Mouse (Mus musculus): ENCODE results near the gene Tbpl1. TPM values are rescaled to one million over a fixed set of nuclear protein-coding genes. Genes with fewer than 3 reads are reported as not detected.
A peak's percentile ranks its signal among the peaks of the same experiment; 100 is the strongest.

The Tbpl1 gene
- polyA plus RNA-seq, 1 experiment from 2014 or later = 74.5 TPM

GRCm38 (mm10) chr10:22730992-22731271 lies 806 bp downstream of the Tbpl1 start:
- Histone ChIP-seq H3K27ac (peak overlapping the region; percentile 81), H3K27me3 (no peaks in the 10 kb centered on the region), H3K4me2 (peak overlapping the region; percentile 87), H3K4me3 (replicated peaks) (peak overlapping the region; percentile 76), H3K9ac (peak overlapping the region; percentile 92), H3K9me3 (replicated peaks) (no peaks in the 10 kb centered on the region), H3K36me3 (no peaks in the 10 kb centered on the region), H3K4me1 (peaks cover 20% of the 10 kb centered on the region)
- WGBS = 2% methylated on average over 32 of the region's 33 CpGs
- no peak; the same call in 1 of the 2 replicates for ATAC-seq (replicated peaks; ENCODE audit: low FRiP score)

DNA sequence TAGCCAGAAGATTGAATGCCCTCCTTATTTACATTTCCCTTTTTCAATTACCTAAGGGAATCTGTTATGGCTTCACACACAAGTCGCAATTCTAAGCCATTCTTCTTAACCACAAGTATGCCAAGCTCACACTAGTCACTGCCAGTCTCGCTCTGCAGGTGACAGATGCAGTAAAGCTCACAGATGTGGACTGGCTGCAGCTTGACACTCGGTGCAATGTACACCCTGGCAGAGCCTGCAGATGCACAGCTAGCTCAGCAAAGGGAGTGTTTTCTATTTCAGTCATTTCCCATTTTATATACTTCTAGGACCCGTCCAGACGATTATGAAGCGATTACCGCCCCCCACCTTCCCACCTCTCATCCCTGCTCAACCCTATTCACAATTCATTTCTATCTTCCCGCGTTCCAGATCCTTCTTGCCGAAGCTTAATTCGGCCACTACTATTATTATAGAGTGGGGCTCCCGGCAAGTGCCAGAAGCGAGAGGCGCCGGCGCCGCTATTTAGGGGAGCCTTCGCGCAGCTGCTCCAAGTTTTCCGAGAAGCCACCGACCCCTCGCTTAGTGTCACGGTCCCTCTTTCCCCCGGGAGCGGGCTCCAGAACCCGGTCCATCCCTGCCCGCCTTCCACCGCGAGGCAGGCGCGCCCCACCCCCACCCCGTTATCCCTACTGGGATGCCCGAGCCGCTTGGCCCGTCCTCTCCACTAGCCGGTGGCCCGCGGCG lies 1.3 kb downstream of the Tbpl1 start:
- H3K4me3 ChIP-seq (replicated peaks) = peak overlapping the region; percentile 76
- peak overlapping the region; percentile 87 for H3K4me2 ChIP-seq
- peak overlapping the region; percentile 92 for H3K9ac ChIP-seq
- no peaks in the 10 kb centered on the region for H3K27me3 ChIP-seq
- WGBS = under 1% methylated on average over 39 of the region's 39 CpGs
- H3K9me3 ChIP-seq (replicated peaks) = no peaks in the 10 kb centered on the region
- peak; percentile 67 for ATAC-seq (replicated peaks; ENCODE audit: low FRiP score)
- peaks cover 20% of the 10 kb centered on the region for H3K4me1 ChIP-seq
- no peaks in the 10 kb centered on the region for H3K36me3 ChIP-seq
- peak overlapping the region; percentile 81 for H3K27ac ChIP-seq

DNA sequence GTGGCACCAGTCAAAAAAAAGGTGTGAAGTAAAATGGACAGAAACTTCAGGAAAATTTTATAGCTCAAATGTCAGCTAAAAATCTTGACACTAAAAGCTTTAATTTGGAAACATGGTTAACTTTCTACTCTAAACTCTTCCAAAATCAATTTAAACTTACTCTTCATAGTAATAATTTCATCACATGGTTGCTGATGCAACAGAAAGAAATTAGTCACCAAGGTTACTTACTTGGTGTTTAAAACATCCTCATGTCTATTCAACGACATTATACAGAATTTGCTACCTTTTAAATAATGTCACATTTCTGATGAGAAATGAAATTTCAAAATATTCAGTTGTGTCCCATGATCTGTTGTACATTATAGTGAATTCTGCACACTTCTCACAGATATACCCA lies 3.5 kb downstream of the Tbpl1 start:
- ATAC-seq (replicated peaks; ENCODE audit: low FRiP score) = no peak
- peaks cover 23% of the 10 kb centered on the region for H3K4me1 ChIP-seq
- WGBS = 83% methylated on average over 1 of the region's 1 CpGs
- H3K36me3 ChIP-seq = no peaks in the 10 kb centered on the region
- H3K9me3 ChIP-seq (replicated peaks) = no peaks in the 10 kb centered on the region
- no peak overlapping the region for H3K4me3 ChIP-seq (replicated peaks)
- H3K27ac ChIP-seq = no peak overlapping the region
- no peak overlapping the region for H3K9ac ChIP-seq
- no peak overlapping the region for H3K4me2 ChIP-seq
- H3K27me3 ChIP-seq = no peaks in the 10 kb centered on the region

GRCm38 (mm10) chr10:22726295-22726694 lies 5.4 kb downstream of the Tbpl1 start:
- H3K9me3 ChIP-seq (replicated peaks) = no peaks in the 10 kb centered on the region
- H3K27ac ChIP-seq = no peak overlapping the region
- no peaks in the 10 kb centered on the region for H3K36me3 ChIP-seq
- H3K9ac ChIP-seq = no peak overlapping the region
- WGBS = 74% methylated on average over 7 of the region's 7 CpGs
- no peak overlapping the region for H3K4me3 ChIP-seq (replicated peaks)
- H3K27me3 ChIP-seq = no peaks in the 10 kb centered on the region
- H3K4me1 ChIP-seq = peaks cover 18% of the 10 kb centered on the region
- no peak overlapping the region for H3K4me2 ChIP-seq
- no peak for ATAC-seq (replicated peaks; ENCODE audit: low FRiP score)

DNA sequence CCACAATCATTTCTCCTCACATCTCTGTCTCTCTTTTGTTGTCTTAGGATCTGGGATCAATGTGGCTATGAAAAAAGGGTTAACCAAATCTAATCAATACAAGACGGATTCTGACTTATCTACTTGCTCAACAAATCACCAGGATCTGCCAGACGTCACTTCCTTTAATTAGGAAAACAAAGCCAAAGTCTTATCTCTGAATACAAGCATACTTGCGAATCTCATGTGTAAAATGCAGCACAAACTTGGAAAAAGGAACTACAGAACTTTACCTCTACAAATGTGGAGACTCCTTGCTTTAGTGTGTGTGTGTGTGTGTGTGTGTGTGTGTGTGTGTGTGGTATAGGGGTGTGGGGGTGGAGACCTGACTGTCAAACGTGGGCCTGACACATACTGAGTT lies 6.6 kb downstream of the Tbpl1 start:
- Histone ChIP-seq H3K4me1 (peaks cover 16% of the 10 kb centered on the region), H3K27me3 (no peaks in the 10 kb centered on the region), H3K36me3 (no peaks in the 10 kb centered on the region), H3K4me3 (replicated peaks) (no peak overlapping the region), H3K9ac (no peak overlapping the region), H3K27ac (no peak overlapping the region), H3K9me3 (replicated peaks) (no peaks in the 10 kb centered on the region), H3K4me2 (no peak overlapping the region)
- no peak for ATAC-seq (replicated peaks; ENCODE audit: low FRiP score)
- 58% methylated on average over 4 of the region's 4 CpGs for WGBS

DNA sequence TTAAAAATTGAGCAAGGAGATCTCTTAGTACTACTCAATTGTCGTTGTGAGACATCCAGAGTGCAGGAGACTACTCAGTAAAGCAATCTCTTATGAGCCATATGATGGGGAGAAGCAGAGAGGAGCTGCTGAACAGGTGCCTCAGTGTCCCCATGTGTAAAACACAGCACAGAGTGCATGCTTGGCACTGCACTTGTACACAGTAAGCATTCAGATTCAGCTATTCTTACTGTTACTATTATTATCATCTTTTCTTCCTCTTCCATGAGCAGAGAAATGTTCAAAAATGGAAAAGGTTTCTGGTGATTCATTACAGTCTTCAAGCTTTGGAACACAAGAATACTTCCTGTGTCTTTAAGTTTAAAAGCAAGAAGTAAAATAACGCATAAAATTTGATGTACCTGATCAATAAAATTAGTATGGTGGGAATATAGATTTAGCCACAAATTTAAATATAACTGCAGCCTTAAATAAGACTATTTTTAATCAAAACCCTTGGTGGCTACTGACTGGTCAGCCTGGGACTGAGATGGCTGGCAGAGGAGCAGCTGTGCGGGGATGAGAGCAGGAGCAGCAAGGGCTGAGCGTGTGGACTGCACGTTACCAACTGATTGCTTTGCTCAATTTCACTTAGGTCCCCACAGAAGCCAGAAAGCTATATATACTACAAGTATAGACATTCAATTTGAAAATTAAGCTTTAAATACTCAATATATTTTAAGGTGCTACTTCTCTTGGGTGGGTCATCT lies 10.8 kb downstream of the Tbpl1 start:
- Histone ChIP-seq H3K36me3 (no peaks in the 10 kb centered on the region), H3K9ac (no peak overlapping the region), H3K4me1 (0 out of 2 replicates have a peak, but pooled peaks cover 3% of the 10 kb centered on the region), H3K9me3 (replicated peaks) (no peaks in the 10 kb centered on the region), H3K4me2 (no peak overlapping the region), H3K4me3 (replicated peaks) (no peak overlapping the region), H3K27me3 (no peaks in the 10 kb centered on the region), H3K27ac (no peak overlapping the region)
- no peak for ATAC-seq (replicated peaks; ENCODE audit: low FRiP score)
- WGBS = 87% methylated on average over 5 of the region's 5 CpGs

- H3K4me2 ChIP-seq = no peak overlapping the region
- H3K9me3 ChIP-seq (replicated peaks) = no peaks in the 10 kb centered on the region
- H3K4me1 ChIP-seq = 0 out of 2 replicates have a peak, but pooled peaks cover 3% of the 10 kb centered on the region
- H3K27ac ChIP-seq = no peak overlapping the region
- 45% methylated on average over 4 of the region's 4 CpGs for WGBS
- no peak for ATAC-seq (replicated peaks; ENCODE audit: low FRiP score)
- H3K9ac ChIP-seq = no peak overlapping the region
- no peaks in the 10 kb centered on the region for H3K36me3 ChIP-seq
- no peaks in the 10 kb centered on the region for H3K27me3 ChIP-seq
- no peak overlapping the region for H3K4me3 ChIP-seq (replicated peaks)
Observed at GRCm38 (mm10) chr10:22718475-22718874, 13.3 kb downstream of the Tbpl1 start.

- H3K36me3 ChIP-seq = peaks cover 12% of the 10 kb centered on the region
- no peak overlapping the region for H3K9ac ChIP-seq
- WGBS = 77% methylated on average over 4 of the region's 4 CpGs
- H3K4me3 ChIP-seq (replicated peaks) = no peak overlapping the region
- H3K27me3 ChIP-seq = no peaks in the 10 kb centered on the region
- H3K9me3 ChIP-seq (replicated peaks) = no peaks in the 10 kb centered on the region
- no peak overlapping the region for H3K27ac ChIP-seq
- H3K4me1 ChIP-seq = 0 out of 2 replicates have a peak, but pooled peaks cover 2% of the 10 kb centered on the region
- H3K4me2 ChIP-seq = no peak overlapping the region
- ATAC-seq (replicated peaks; ENCODE audit: low FRiP score) = no peak
Observed at GRCm38 (mm10) chr10:22714520-22714919, 17.2 kb downstream of the Tbpl1 start.

DNA sequence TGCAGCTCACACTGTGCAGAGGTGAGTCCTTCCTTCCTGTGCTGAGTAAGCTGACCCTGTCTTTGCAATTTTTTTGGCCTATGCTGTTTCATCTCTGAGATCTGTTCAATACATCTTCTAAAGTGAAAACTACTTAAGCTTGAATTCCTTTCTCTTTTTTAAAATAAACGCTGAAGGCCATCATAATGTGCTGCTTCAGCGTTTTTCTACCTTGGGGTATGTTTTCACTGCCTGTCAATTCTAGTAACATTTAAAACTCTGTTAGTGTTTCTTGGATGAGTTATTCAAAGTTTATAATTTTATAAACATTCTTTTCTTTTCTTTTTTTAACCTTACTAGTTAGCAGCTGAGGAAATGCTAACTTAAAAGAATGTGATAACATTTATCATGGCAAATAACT lies 18.8 kb downstream of the Tbpl1 start:
- H3K27me3 ChIP-seq = no peaks in the 10 kb centered on the region
- no peaks in the 10 kb centered on the region for H3K9me3 ChIP-seq (replicated peaks)
- H3K27ac ChIP-seq = no peak overlapping the region
- no peak for ATAC-seq (replicated peaks; ENCODE audit: low FRiP score)
- H3K9ac ChIP-seq = no peak overlapping the region
- no peak overlapping the region for H3K4me2 ChIP-seq
- peaks cover 28% of the 10 kb centered on the region for H3K36me3 ChIP-seq
- 0 out of 2 replicates have a peak, but pooled peaks cover 2% of the 10 kb centered on the region for H3K4me1 ChIP-seq
- H3K4me3 ChIP-seq (replicated peaks) = no peak overlapping the region
- 66% methylated on average over 2 of the region's 2 CpGs for WGBS

DNA sequence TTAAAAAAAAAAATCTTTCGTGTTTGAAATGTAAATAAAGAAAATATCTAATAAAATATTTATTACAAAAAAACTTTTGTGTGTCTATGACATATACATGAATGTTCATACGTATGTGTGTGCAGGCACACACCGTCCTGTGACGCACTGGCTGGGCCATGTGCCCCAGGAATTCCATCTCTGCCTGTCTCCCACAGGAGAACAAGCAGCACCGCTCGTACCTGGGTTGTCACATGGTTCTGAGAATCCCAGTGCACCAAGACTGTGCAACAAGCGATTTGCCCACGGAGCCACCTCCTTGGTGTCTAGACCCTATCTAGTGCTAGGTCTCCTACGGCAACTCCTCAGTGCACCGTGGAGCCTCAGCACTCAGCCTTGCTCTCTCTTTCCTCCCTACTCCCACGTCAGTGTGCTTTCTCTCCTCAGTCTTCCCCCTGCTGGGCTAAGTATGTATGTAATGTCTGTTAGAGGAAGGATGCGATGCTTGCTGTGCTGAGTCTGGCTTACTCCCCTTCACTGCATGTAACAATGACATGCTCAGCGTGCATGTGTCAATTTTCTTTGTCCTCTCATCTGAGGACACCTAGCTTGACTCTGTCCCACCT lies 21.5 kb downstream of the Tbpl1 start:
- ATAC-seq (replicated peaks; ENCODE audit: low FRiP score) = no peak
- Histone ChIP-seq H3K27ac (no peak overlapping the region), H3K27me3 (no peaks in the 10 kb centered on the region), H3K4me1 (0 out of 2 replicates have a peak, but pooled peaks cover 2% of the 10 kb centered on the region), H3K4me3 (replicated peaks) (no peak overlapping the region), H3K9me3 (replicated peaks) (no peaks in the 10 kb centered on the region), H3K36me3 (peaks cover 53% of the 10 kb centered on the region), H3K9ac (no peak overlapping the region), H3K4me2 (no peak overlapping the region)
- 91% methylated on average over 13 of the region's 13 CpGs for WGBS

DNA sequence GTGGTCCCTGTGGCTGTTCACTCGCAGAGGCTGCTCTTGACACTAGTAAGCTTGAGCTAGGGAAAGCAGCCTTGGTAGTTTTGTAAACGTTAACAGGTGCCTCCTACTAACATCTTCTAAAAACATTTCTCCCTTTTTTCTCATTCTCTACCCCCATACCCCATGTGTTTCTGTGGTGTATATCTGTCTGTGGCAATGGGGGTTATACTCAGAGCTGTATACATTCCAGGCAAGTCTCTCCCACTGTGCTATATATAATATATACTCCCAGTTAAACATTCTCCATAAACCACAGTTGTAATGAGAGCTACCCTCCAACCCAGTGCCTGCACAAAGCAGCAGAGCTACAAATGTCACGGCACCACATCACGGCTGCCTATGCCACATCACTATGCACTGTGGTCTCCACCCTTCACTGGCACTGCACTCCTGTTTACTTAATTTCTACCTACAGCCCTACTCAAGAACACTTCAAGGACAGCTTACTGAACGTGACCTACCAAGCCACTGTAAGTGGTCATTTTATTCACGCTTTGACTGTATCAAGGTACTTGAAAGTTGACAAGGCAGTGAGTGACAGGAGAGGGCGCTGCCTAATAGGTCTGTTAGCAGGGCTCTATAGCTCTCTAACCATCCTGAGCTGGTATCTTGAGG lies 23.4 kb downstream of the Tbpl1 start:
- Histone ChIP-seq H3K9ac (no peak overlapping the region), H3K4me1 (0 out of 2 replicates have a peak, but pooled peaks cover 4% of the 10 kb centered on the region), H3K4me2 (no peak overlapping the region), H3K4me3 (replicated peaks) (no peak overlapping the region), H3K36me3 (peaks cover 66% of the 10 kb centered on the region), H3K9me3 (replicated peaks) (no peaks in the 10 kb centered on the region), H3K27me3 (no peaks in the 10 kb centered on the region), H3K27ac (no peak overlapping the region)
- 86% methylated on average over 7 of the region's 7 CpGs for WGBS
- no peak for ATAC-seq (replicated peaks; ENCODE audit: low FRiP score)

DNA sequence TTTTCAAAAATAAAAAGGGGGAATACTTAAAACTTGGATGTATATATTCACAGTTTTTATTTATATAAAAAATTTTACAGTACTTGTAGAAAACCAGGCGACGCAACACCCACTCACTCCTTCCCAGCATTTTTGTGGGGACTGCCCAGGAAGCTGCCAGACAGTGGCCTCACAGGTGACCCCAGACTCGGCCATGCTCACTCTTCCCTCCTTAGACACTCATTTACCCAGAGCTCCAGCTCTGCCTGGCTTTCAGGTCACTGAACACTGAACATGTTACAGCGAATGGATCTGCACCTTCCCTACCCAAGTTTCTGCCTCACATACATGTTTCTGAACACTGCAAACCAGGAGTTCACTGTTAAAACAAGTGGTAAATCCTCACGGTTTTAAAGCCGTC lies 27.9 kb downstream of the Tbpl1 start:
- no peak overlapping the region for H3K4me3 ChIP-seq (replicated peaks)
- H3K36me3 ChIP-seq = peaks cover 63% of the 10 kb centered on the region
- H3K27me3 ChIP-seq = no peaks in the 10 kb centered on the region
- no peak overlapping the region for H3K27ac ChIP-seq
- H3K4me2 ChIP-seq = no peak overlapping the region
- H3K4me1 ChIP-seq = peaks cover 22% of the 10 kb centered on the region; the same call in 1 of the 2 replicates
- 78% methylated on average over 6 of the region's 6 CpGs for WGBS
- no peaks in the 10 kb centered on the region for H3K9me3 ChIP-seq (replicated peaks)
- no peak overlapping the region for H3K9ac ChIP-seq
- ATAC-seq (replicated peaks; ENCODE audit: low FRiP score) = no peak; the same call in 1 of the 2 replicates
